Mouse (Mus musculus) erythroblast, embryonic 14.5 days (primary cell): ENCODE data around the gene Anapc1.

Experiments
- GATA1 ChIP-seq: IDR thresholded peaks from 2 replicates; pipeline ENCODE4 v1.6.1; 2012; ENCODE audit warnings: low read length, inconsistent platforms, mixed read lengths
- TAL1 ChIP-seq: IDR thresholded peaks from 3 replicates; pipeline ENCODE4 v1.6.1; 2012; ENCODE audit warnings: low read length, inconsistent platforms, mixed read lengths

GRCm38 (mm10) chr2:128571001-128571400 lies 116.2 kb downstream of the Anapc1 start:
- no peak for TF ChIP-seq GATA1
- no peak for TF ChIP-seq TAL1
